Mouse (Mus musculus): ENCODE measurements around the gene Acot4. TPM values are rescaled to one million over a fixed set of nuclear protein-coding genes. Genes with fewer than 3 reads are reported as not detected.
"Not testable (repeated sequence)": the region's sequence is repeated elsewhere in the genome, so short reads cannot be mapped to it uniquely, and the experiment has no call there.

Acot4 gene
- polyA plus RNA-seq, 1 experiment from 2014 or later: 0.72 TPM

DNA sequence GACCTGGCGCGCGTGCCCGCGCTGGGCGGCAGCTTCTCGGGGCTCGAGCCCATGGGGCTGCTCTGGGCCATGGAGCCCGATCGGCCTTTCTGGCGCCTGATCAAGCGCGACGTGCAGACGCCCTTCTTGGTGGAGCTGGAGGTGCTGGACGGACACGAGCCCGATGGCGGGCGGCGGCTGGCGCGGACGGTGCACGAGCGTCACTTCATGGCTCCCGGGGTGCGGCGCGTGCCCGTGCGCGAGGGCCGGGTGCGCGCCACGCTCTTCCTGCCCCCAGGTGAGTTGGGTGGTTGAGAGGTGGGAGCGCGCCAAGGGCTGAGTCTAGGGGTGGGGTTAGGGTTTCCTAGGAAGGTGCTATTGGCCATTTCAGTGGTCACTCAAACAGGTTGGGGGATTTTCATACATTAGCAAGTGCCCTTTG is 522 bp downstream of the Acot4 start, which contains the start of gene Gm49366:
Gene Gm49366, plus strand, starts transcription at position 245 of the 421 bp plus-strand sequence.
- H3K4me1 ChIP-seq; DNase-seq (ENCODE audit: low spot score); H3K36me3 ChIP-seq; H3K9me3 ChIP-seq; H3K27me3 ChIP-seq (ENCODE audit: insufficient read depth, poor library complexity, severe bottlenecking): not testable (repeated sequence)
- peak within 1 kb of the TSS; percentile 75 for H3K27ac ChIP-seq
- H3K4me3 ChIP-seq: peak within 1 kb of the TSS; percentile 62
- 2% methylated on average over 39 of the region's 39 CpGs for WGBS

GRCm38 (mm10) chr12:84042248-84042647 is 4.1 kb downstream of the Acot4 start:
- H3K4me3 ChIP-seq: no peak overlapping the region
- no peak overlapping the region for H3K27ac ChIP-seq
- DNase-seq (ENCODE audit: low spot score): no peak
- H3K4me1 ChIP-seq: no peaks in the 10 kb centered on the region
- 83% methylated on average over 5 of the region's 5 CpGs for WGBS
- H3K36me3 ChIP-seq: no peaks in the 10 kb centered on the region
- peaks cover 6% of the 10 kb centered on the region; the same call in 1 of the 2 replicates for H3K9me3 ChIP-seq
- peaks cover 4% of the 10 kb centered on the region; the same call in 1 of the 2 replicates for H3K27me3 ChIP-seq (ENCODE audit: insufficient read depth, poor library complexity, severe bottlenecking)

DNA sequence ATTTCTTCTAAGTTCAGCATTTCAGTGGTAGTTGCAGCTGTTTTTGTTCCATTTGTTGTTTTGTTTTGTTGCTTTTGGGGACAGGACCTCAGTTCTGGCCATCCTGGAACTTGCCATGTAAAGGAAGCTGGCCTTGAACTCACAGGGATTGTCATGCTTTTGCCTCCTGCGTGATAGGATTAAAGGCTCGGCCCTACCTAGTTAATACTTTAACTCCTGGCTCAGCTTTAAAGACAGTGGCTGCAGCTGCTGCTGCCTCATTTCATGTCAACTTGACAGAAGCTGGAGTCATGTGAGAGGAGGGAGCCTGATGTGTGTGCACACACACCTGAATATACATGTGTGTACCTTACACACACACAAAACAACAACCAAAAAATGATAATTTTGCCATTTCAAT is 5.9 kb downstream of the Acot4 start:
- Histone ChIP-seq H3K36me3 (no peaks in the 10 kb centered on the region), H3K4me1 (no peaks in the 10 kb centered on the region), H3K4me3 (no peak overlapping the region), H3K27ac (no peak overlapping the region), H3K27me3 (ENCODE audit: insufficient read depth, poor library complexity, severe bottlenecking) (no peaks in the 10 kb centered on the region), H3K9me3 (peaks cover 15% of the 10 kb centered on the region; the same call in 1 of the 2 replicates)
- WGBS: 78% methylated on average over 2 of the region's 2 CpGs
- DNase-seq (ENCODE audit: low spot score): no peak

- no peak for DNase-seq (ENCODE audit: low spot score)
- Histone ChIP-seq H3K27me3 (ENCODE audit: insufficient read depth, poor library complexity, severe bottlenecking) (peaks cover 8% of the 10 kb centered on the region; the same call in 1 of the 2 replicates), H3K27ac (no peak overlapping the region), H3K4me3 (no peak overlapping the region), H3K36me3 (no peaks in the 10 kb centered on the region), H3K4me1 (no peaks in the 10 kb centered on the region), H3K9me3 (peaks cover 9% of the 10 kb centered on the region; the same call in 1 of the 2 replicates)
- 86% methylated on average over 1 of the region's 1 CpGs for WGBS
Measured at GRCm38 (mm10) chr12:84046906-84047305, 8.7 kb downstream of the Acot4 start.

DNA sequence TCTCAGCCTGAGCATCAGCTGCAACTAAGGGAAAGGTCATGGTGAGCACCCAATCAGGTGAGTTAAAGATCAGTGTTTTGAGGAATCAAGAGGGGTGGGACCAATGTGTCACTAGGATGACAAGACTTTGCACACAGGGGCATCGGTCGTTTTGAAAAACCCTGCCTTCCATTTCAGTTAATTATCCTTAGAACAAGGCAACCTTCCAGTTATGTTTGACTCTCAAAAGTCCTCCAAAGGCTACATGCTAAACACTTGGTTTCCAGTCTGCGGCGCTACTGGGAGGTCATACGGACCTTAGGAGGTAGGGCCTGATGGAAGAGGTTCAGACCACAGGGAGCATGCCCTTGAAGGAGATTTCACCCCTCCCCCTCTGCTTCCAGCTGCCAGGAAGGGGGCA is 12.6 kb downstream of the Acot4 start:
- H3K9me3 ChIP-seq; H3K36me3 ChIP-seq; H3K4me3 ChIP-seq; H3K4me1 ChIP-seq; H3K27ac ChIP-seq; DNase-seq (ENCODE audit: low spot score): not testable (repeated sequence)
- 86% methylated on average over 5 of the region's 5 CpGs for WGBS
- peaks cover 41% of the 10 kb centered on the region for H3K27me3 ChIP-seq (ENCODE audit: insufficient read depth, poor library complexity, severe bottlenecking)

DNA sequence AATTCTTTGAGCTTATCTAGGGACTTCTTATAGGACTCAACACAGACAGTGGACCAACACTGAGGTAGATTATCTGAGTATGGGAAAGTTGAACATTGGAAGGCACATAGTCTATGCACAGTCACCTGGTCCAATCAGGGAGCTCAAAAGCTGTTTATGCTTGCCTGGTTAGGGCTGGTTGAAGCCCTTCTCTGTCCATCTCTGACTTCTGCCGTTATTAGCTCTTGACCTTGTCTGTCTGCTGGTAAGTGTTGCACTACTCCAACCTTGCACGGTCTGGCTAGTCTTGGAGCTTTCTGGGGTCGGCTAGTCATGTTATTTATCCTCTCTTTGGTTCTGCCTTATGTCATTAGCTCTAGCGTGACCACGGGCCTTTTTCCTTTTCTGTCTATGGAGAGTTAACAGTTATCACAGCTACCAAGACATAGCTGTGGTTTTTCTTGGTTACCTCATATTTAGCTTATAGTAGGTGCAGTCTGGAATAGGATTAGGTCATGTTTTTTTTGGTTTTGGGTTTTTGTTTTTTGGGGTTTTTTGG is 13.8 kb downstream of the Acot4 start, which contains the start of gene Acot3:
Gene Acot3, plus strand, starts transcription at position 208 of the 538 bp plus-strand sequence.
- Histone ChIP-seq H3K9me3 (peaks cover 9% of the 10 kb centered on the region; the same call in 1 of the 2 replicates), H3K27ac (no peak within 1 kb of the TSS), H3K4me3 (no peak within 1 kb of the TSS), H3K4me1 (peaks cover 5% of the 10 kb centered on the region; the same call in 1 of the 2 replicates), H3K27me3 (ENCODE audit: insufficient read depth, poor library complexity, severe bottlenecking) (peaks cover 50% of the 10 kb centered on the region), H3K36me3 (no peaks in the 10 kb centered on the region)
- DNase-seq (ENCODE audit: low spot score): no peak
- WGBS: 62% methylated on average over 5 of the region's 5 CpGs

GRCm38 (mm10) chr12:84052609-84053008 is 14.4 kb downstream of the Acot4 start:
- Histone ChIP-seq H3K36me3 (no peaks in the 10 kb centered on the region), H3K9me3 (peaks cover 7% of the 10 kb centered on the region; the same call in 1 of the 2 replicates), H3K4me3 (no peak overlapping the region), H3K27me3 (ENCODE audit: insufficient read depth, poor library complexity, severe bottlenecking) (peaks cover 50% of the 10 kb centered on the region), H3K27ac (no peak overlapping the region), H3K4me1 (peaks cover 5% of the 10 kb centered on the region; the same call in 1 of the 2 replicates)
- no peak for DNase-seq (ENCODE audit: low spot score)
- 79% methylated on average over 7 of the region's 7 CpGs for WGBS

DNA sequence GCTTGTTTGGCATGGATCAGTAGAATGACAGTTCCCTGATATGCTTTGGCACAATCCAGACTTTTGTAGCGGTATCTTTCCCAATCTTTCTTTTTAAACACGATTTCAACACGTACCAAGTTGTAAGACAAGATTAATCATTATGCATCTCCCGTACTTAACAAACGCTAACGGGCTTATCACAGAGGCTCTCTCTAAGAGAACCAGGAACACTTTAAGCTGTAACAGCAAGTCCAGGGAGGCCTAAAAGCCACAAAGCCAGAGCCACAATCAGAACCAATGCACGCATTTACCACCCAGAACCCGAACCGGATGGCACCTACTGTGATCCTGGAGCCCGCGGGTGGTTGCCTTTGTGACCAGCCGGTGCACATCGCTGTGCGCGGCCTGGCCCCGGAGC is 15.0 kb downstream of the Acot4 start:
- Histone ChIP-seq H3K9me3 (0 out of 2 replicates have a peak, but pooled peaks cover 4% of the 10 kb centered on the region), H3K4me3 (peak overlapping the region; percentile 59), H3K27me3 (ENCODE audit: insufficient read depth, poor library complexity, severe bottlenecking) (peaks cover 55% of the 10 kb centered on the region), H3K4me1 (peaks cover 5% of the 10 kb centered on the region; the same call in 1 of the 2 replicates), H3K27ac (peak overlapping the region; percentile 74; the same call in 1 of the 2 replicates), H3K36me3 (no peaks in the 10 kb centered on the region)
- 6% methylated on average over 16 of the region's 16 CpGs for WGBS
- DNase-seq (ENCODE audit: low spot score): no peak

GRCm38 (mm10) chr12:84053679-84054391 is 15.7 kb downstream of the Acot4 start:
- peaks cover 5% of the 10 kb centered on the region; the same call in 1 of the 2 replicates for H3K4me1 ChIP-seq
- H3K27me3 ChIP-seq (ENCODE audit: insufficient read depth, poor library complexity, severe bottlenecking): peaks cover 60% of the 10 kb centered on the region
- WGBS: 3% methylated on average over 40 of the region's 46 CpGs
- peak overlapping the region; percentile 59 for H3K4me3 ChIP-seq
- H3K36me3 ChIP-seq: no peaks in the 10 kb centered on the region
- no peaks in the 10 kb centered on the region for H3K9me3 ChIP-seq
- DNase-seq (ENCODE audit: low spot score): peak; percentile 73
- H3K27ac ChIP-seq: peak overlapping the region; percentile 70

DNA sequence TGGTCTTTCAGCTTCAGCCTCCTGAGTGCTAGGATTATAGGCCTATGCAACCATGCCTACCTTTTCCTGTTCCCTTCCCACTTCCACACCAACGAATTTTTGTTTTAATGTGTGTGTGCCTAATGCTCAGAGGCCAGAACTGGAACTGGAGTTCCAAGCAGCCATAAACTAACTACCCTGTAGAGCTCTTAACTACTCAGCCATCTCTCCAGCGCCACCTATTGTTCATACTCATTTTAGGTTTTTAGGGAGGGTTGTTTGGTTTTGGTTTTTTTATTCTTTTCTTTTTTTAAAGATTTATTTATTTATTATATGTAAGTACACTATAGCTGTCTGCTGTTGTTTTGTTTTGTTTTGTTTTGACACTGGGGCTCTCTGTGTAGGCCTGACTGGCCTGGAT is 22.8 kb downstream of the Acot4 start:
- Histone ChIP-seq H3K4me3 (no peak overlapping the region), H3K27ac (no peak overlapping the region), H3K36me3 (no peaks in the 10 kb centered on the region), H3K4me1 (no peaks in the 10 kb centered on the region), H3K9me3 (no peaks in the 10 kb centered on the region), H3K27me3 (ENCODE audit: insufficient read depth, poor library complexity, severe bottlenecking) (peaks cover 29% of the 10 kb centered on the region; the same call in 1 of the 2 replicates)
- DNase-seq (ENCODE audit: low spot score): peak; percentile 28
- 24% methylated on average over 2 of the region's 2 CpGs for WGBS

DNA sequence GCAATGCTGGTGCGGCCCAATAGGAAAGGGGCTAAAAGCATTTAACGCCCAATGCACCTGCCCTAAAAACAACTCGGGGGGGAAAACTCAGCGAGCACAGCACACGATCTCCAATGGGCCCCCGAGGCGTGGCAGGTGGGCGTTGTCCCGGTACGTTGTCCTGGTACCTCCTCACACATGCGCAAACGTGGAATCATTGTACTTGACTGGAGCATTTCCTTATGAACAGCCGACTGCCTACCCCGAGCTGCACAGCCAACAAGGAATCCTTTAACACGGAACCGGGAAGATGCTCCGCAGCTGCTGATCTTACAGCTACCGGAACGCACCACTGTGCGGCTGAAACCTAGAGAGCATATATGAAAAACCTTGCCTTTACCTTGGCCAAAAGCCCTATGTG is 24.2 kb downstream of the Acot4 start:
- Histone ChIP-seq H3K4me1 (no peaks in the 10 kb centered on the region), H3K9me3 (no peaks in the 10 kb centered on the region), H3K36me3 (no peaks in the 10 kb centered on the region), H3K27ac (no peak overlapping the region), H3K27me3 (ENCODE audit: insufficient read depth, poor library complexity, severe bottlenecking) (peaks cover 31% of the 10 kb centered on the region), H3K4me3 (no peak overlapping the region)
- 90% methylated on average over 20 of the region's 20 CpGs for WGBS
- DNase-seq (ENCODE audit: low spot score): no peak

- DNase-seq (ENCODE audit: low spot score): no peak
- H3K27ac ChIP-seq: no peak overlapping the region
- no peaks in the 10 kb centered on the region for H3K36me3 ChIP-seq
- H3K4me1 ChIP-seq: no peaks in the 10 kb centered on the region
- H3K27me3 ChIP-seq (ENCODE audit: insufficient read depth, poor library complexity, severe bottlenecking): peaks cover 34% of the 10 kb centered on the region
- 68% methylated on average over 5 of the region's 5 CpGs for WGBS
- no peaks in the 10 kb centered on the region for H3K9me3 ChIP-seq
- no peak overlapping the region for H3K4me3 ChIP-seq
Measured at GRCm38 (mm10) chr12:84063228-84063627, 25.0 kb downstream of the Acot4 start.

DNA sequence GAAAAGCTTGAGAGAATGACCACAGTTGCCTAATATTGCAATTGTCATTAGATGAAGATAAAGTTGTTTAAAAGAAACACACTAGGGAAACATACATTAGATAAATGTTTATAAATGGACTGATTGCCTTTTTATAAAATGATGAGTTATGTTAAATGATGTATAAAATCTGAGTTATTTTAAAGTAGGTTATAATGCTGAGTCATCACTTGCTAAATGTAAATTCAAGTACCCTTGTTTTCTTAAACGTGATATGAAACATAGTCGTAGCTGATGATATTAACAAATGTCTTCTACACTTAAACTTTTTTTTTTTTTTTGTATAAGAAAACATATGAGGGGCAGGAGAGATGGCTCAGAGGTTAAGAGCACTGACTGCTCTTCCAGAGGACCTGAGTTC is 25.7 kb downstream of the Acot4 start:
- WGBS: 79% methylated on average over 2 of the region's 2 CpGs
- H3K4me3 ChIP-seq: no peak overlapping the region
- no peak overlapping the region for H3K27ac ChIP-seq
- H3K9me3 ChIP-seq: no peaks in the 10 kb centered on the region
- peaks cover 35% of the 10 kb centered on the region for H3K27me3 ChIP-seq (ENCODE audit: insufficient read depth, poor library complexity, severe bottlenecking)
- DNase-seq (ENCODE audit: low spot score): no peak
- no peaks in the 10 kb centered on the region for H3K36me3 ChIP-seq
- H3K4me1 ChIP-seq: no peaks in the 10 kb centered on the region

All from heart, embryonic 10.5 days (tissue).